Comparison of ENCODE assay signal across 24 mouse cellular contexts in genomic region chr12:35555925-35556324, GRCm38 (mm10). TPM values are rescaled to one million over a fixed set of nuclear protein-coding genes. Genes with fewer than 3 reads are reported as not detected.
DNase-seq lines count a peak whose midpoint lies in the region; ATAC-seq lines count a peak whose summit lies in the region.
"Had no signal": no experiment of that assay in that cellular context is flagged by ENCODE, and none has a peak within 500 bp of the region (broad histone marks: within the 10 kb centered on the region; RNA-seq: fewer than 3 reads in every experiment).

No protein-coding gene starts in this region.

- H3K27me3 ChIP-seq in liver, embryonic 16.5 days (ENCODE audit: control insufficient read depth, insufficient read depth, low read depth, low read length), result no peaks in the 10 kb centered on the region
- no peaks in the 10 kb centered on the region for H3K27me3 ChIP-seq in liver, embryonic 12.5 days (replicated peaks)
- H3K27me3 ChIP-seq in neural tube, embryonic 11.5 days (ENCODE audit: control insufficient read depth, insufficient read depth, low read length), result no peaks in the 10 kb centered on the region
- H3K27me3 ChIP-seq: embryonic facial prominence, embryonic 12.5 days; embryonic facial prominence, embryonic 15.5 days; hindbrain, embryonic 12.5 days had no signal

- no peaks in the 10 kb centered on the region for H3K9me3 ChIP-seq in liver, embryonic 16.5 days (replicated peaks; ENCODE audit: control insufficient read depth, low read length)
- no peaks in the 10 kb centered on the region; the same call in 1 of the 2 replicates for H3K9me3 ChIP-seq in liver, embryonic 12.5 days (replicated peaks)
- H3K9me3 ChIP-seq in neural tube, embryonic 11.5 days (ENCODE audit: control insufficient read depth, low read length), result no peaks in the 10 kb centered on the region
- H3K9me3 ChIP-seq: embryonic facial prominence, embryonic 12.5 days; embryonic facial prominence, embryonic 15.5 days; hindbrain, embryonic 12.5 days had no signal

- H3K4me1 ChIP-seq in liver, embryonic 16.5 days (ENCODE audit: control insufficient read depth, low read depth, low read length), result no peaks in the 10 kb centered on the region
- no peaks in the 10 kb centered on the region for H3K4me1 ChIP-seq in liver, embryonic 12.5 days
- no peaks in the 10 kb centered on the region for H3K4me1 ChIP-seq in neural tube, embryonic 11.5 days (ENCODE audit: control insufficient read depth, insufficient read depth, low read length)
- H3K4me1 ChIP-seq: embryonic facial prominence, embryonic 12.5 days; embryonic facial prominence, embryonic 15.5 days; hindbrain, embryonic 12.5 days had no signal

- no peak overlapping the region for H3K27ac ChIP-seq in liver, embryonic 16.5 days (ENCODE audit: low read length)
- no peak overlapping the region for H3K27ac ChIP-seq in liver, embryonic 12.5 days
- H3K27ac ChIP-seq in neural tube, embryonic 11.5 days (ENCODE audit: low read depth, low read length), result no peak overlapping the region
- H3K27ac ChIP-seq: embryonic facial prominence, embryonic 12.5 days; embryonic facial prominence, embryonic 15.5 days; gastrocnemius, adult 2 months; hindbrain, embryonic 12.5 days had no signal

- H3K4me3 ChIP-seq in liver, embryonic 16.5 days (ENCODE audit: low read depth, low read length), result no peak overlapping the region
- no peak overlapping the region for H3K4me3 ChIP-seq in liver, embryonic 12.5 days
- no peak overlapping the region for H3K4me3 ChIP-seq in neural tube, embryonic 11.5 days (ENCODE audit: low read depth, low read length)
- H3K4me3 ChIP-seq: embryonic facial prominence, embryonic 12.5 days; embryonic facial prominence, embryonic 15.5 days; gastrocnemius, adult 2 months; hindbrain, embryonic 12.5 days had no signal

- peak; percentile 59 for ATAC-seq in liver, embryonic 16.5 days (ENCODE audit: low read depth)
- no peak for ATAC-seq in liver, embryonic 12.5 days
- ATAC-seq in neural tube, embryonic 11.5 days (ENCODE audit: insufficient read depth, low FRiP score, low TSS enrichment), result no peak
- ATAC-seq: activated CD4-positive, CD25-positive, alpha-beta regulatory T cell, adult 4 months; forebrain, embryonic 14.5 days; forebrain, postnatal 0 days had no signal

- no peak overlapping the region for H3K9ac ChIP-seq in liver, embryonic 16.5 days (ENCODE audit: low read depth, low read length)
- H3K9ac ChIP-seq in liver, embryonic 12.5 days, result no peak overlapping the region
- no peak overlapping the region for H3K9ac ChIP-seq in neural tube, embryonic 11.5 days (ENCODE audit: low read length)
- H3K9ac ChIP-seq: embryonic facial prominence, embryonic 12.5 days; embryonic facial prominence, embryonic 15.5 days; forebrain, postnatal 0 days; hindbrain, embryonic 12.5 days had no signal

- WGBS in liver, embryonic 16.5 days (ENCODE audit: insufficient replicate concordance), result 67% methylated on average over 6 of the region's 6 CpGs
- WGBS in liver, embryonic 12.5 days (ENCODE audit: insufficient replicate concordance), result 65% methylated on average over 6 of the region's 6 CpGs
- 66% methylated on average over 6 of the region's 6 CpGs for WGBS in neural tube, embryonic 11.5 days

- no peaks in the 10 kb centered on the region for H3K36me3 ChIP-seq in liver, embryonic 16.5 days (ENCODE audit: control insufficient read depth, insufficient read depth)
- no peaks in the 10 kb centered on the region for H3K36me3 ChIP-seq in liver, embryonic 12.5 days
- H3K36me3 ChIP-seq in neural tube, embryonic 11.5 days (ENCODE audit: control insufficient read depth, insufficient read depth, low read length), result no peaks in the 10 kb centered on the region
- H3K36me3 ChIP-seq: embryonic facial prominence, embryonic 12.5 days; embryonic facial prominence, embryonic 15.5 days; hindbrain, embryonic 12.5 days had no signal

- peak; percentile 20 for DNase-seq in embryo, embryonic 10.5 days (ENCODE audit: low spot score)
- no peak for DNase-seq in embryo, embryonic 9.5 days (ENCODE audit: extremely low spot score)
- DNase-seq in kidney, postnatal 10 days, result peak; percentile 21
- DNase-seq in kidney, postnatal 36 days, result no peak
- DNase-seq in neural tube, embryonic 11.5 days (ENCODE audit: low spot score), result peak; percentile 17
- no peak for DNase-seq in neural tube, embryonic 10.5 days (ENCODE audit: extremely low spot score, low spot score)
- DNase-seq: adrenal gland, adult 8-10 months; adrenal gland, postnatal 25 days; cerebellum, adult 11-12 months; cerebellum, adult 8-10 months; cerebellum, postnatal 10 days; cerebellum, postnatal 36 days; forebrain, postnatal 0 days; gastrocnemius, adult 2 months; gastrocnemius, postnatal 14 days; heart, adult 11 months had no signal

- no peak overlapping the region for H3K4me2 ChIP-seq in liver, embryonic 16.5 days (ENCODE audit: low read depth, low read length)
- H3K4me2 ChIP-seq in liver, embryonic 12.5 days, result no peak overlapping the region
- no peak overlapping the region for H3K4me2 ChIP-seq in neural tube, embryonic 11.5 days (ENCODE audit: low read depth)
- H3K4me2 ChIP-seq: embryonic facial prominence, embryonic 12.5 days; embryonic facial prominence, embryonic 15.5 days; heart, embryonic 11.5 days; hindbrain, embryonic 12.5 days had no signal

RNA-seq across cellular contexts. Expression of gene Ahr, which starts 21.1 kb away (rescaled TPM):
- polyA plus RNA-seq in liver, embryonic 16.5 days (2015; fragmentation: Nextera tagmentation; extraction: Ambion mirVana), result 3.8 and 4.1 TPM in 2 replicates
- polyA plus RNA-seq in liver, embryonic 12.5 days (2016; fragmentation: Nextera tagmentation; extraction: Ambion mirVana), result 3.1 and 3.6 TPM in 2 replicates
- polyA plus RNA-seq in neural tube, embryonic 11.5 days (2014; fragmentation: Nextera tagmentation; extraction: Ambion mirVana), result 3.3 and 4.9 TPM in 2 replicates

Comparison
In these comparisons a context has a peak if more than half of its experiments do, and no peak if none do; other contexts are left out.
1. DNase-seq: peak in embryo, embryonic 10.5 days (single experiment), kidney, postnatal 10 days (single experiment) and neural tube, embryonic 11.5 days (single experiment); none in embryo, embryonic 9.5 days (single experiment), kidney, postnatal 36 days (0 of 2) and neural tube, embryonic 10.5 days (single experiment).